ENCODE assay signal across 13 mouse cellular contexts in the genomic region with DNA sequence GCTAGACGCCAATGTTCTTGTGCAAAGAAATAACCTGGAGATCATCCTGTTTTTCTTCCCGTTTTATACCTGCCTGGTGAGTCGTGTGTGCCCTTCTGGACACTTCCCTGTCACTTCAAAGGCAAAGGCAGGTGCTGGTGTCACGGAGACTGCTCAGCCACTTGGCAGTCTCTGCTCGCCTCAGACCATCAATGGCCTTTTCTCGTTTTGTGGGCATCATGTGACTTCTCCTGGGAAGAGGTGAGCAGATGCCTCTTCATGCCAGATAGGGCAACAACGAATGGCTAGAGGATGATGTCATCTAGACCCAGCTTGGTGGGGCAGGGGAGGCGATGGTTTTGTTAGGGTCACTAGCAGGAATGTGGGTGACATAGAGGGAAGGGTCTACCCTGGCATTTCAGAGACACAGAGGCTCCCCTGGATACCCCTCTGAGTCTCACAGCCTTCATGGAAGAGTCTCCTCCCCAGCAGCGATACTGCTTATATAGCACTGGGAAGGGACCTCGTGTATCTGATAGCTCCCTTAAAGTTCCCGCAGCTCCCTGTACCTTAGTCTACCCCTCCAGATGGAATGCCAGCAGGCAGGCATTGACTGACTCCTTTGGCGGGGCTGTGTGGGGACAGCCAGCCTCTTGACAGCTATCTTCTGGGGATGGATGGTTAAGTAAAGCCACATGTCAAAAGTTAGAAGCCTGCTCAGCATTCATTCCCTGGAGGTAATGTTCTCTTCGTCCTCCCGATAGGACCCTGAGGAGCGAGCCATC. TPM values are rescaled to one million over a fixed set of nuclear protein-coding genes. Genes with fewer than 3 reads are reported as not detected.
A peak's percentile ranks its signal among the peaks of the same experiment; 100 is the strongest.
DNase-seq lines count a peak whose midpoint lies in the region.
"Had no signal": no experiment of that assay in that cellular context is flagged by ENCODE, and none has a peak within 500 bp of the region (broad histone marks: within the 10 kb centered on the region; RNA-seq: fewer than 3 reads in every experiment).

No protein-coding gene starts in this region.

- DNase-seq in cerebellum, adult 9-10 months, result peak; percentile 62
- no peak for DNase-seq in cerebellum, adult 11 months
- peak; percentile 64 for DNase-seq in brain, adult 2 months (ENCODE audit: low read depth, low spot score)
- DNase-seq in cerebellum, postnatal 25 days, result peak; percentile 50 to 58
- no peak for DNase-seq in heart, postnatal 36 days
- no peak for DNase-seq in spleen, postnatal 36 days (ENCODE audit: low spot score in 2 of 2)
- DNase-seq: adrenal gland, adult 2 months; adrenal gland, postnatal 14 days; forebrain, postnatal 0 days; gastrocnemius, adult 2 months; gastrocnemius, postnatal 14 days; heart, adult 11 months; kidney, adult 18-20 months had no signal

- intact Hi-C loops in heart, postnatal 36 days (cut with DNase I), result loop anchor here (5.0 kb wide), 2 partner anchors 37 to 62 kb away; partner anchors contain the start of gene Dop1b

RNA-seq across cellular contexts. Expression of gene Dop1b, which starts 37.6 kb away (rescaled TPM):
- 10 to 100 TPM; 16.8 to 18.1 TPM for total RNA-seq in heart, postnatal 36 days (2021)

Comparison
In these comparisons a context has a peak if more than half of its experiments do, and no peak if none do; other contexts are left out.
1. DNase-seq: peak in cerebellum, adult 9-10 months (single experiment), brain, adult 2 months (single experiment) and cerebellum, postnatal 25 days (2 of 2); none in cerebellum, adult 11 months (single experiment), heart, postnatal 36 days (0 of 2) and spleen, postnatal 36 days (0 of 2).